Mouse (Mus musculus) frontal cortex, postnatal 25 days (tissue): Measurements from ENCODE around the gene Urb2.

Experiments used
- DNase-seq, 2 experiments: peaks; one replicate each; pipeline ENCODE4 v3.0.0; 2022; ENCODE audit warnings: low spot score in 2 of 2

Gene Urb2

GRCm38 (mm10) chr8:124077377-124077776, 56.1 kb downstream of the Urb2 start:
- no peak for DNase-seq

GRCm38 (mm10) chr8:124077998-124078397, 56.7 kb downstream of the Urb2 start:
- DNase-seq, result no peak

GRCm38 (mm10) chr8:124078969-124079368, 57.7 kb downstream of the Urb2 start:
- DNase-seq, result no peak

- DNase-seq, result no peak
Measured at GRCm38 (mm10) chr8:124080467-124081326, 59.4 kb downstream of the Urb2 start.

GRCm38 (mm10) chr8:124082616-124083015, 61.3 kb downstream of the Urb2 start:
- peak in 1 of 2 experiments; percentile 12 for DNase-seq

- no peak for DNase-seq
Measured at GRCm38 (mm10) chr8:124083611-124084010, 62.3 kb downstream of the Urb2 start.

GRCm38 (mm10) chr8:124085668-124086067, 64.4 kb downstream of the Urb2 start:
- no peak for DNase-seq

- no peak for DNase-seq
Measured at GRCm38 (mm10) chr8:124088092-124088613, 66.8 kb downstream of the Urb2 start.

- DNase-seq, result no peak
Measured at GRCm38 (mm10) chr8:124089016-124089415, 67.7 kb downstream of the Urb2 start.

GRCm38 (mm10) chr8:124090473-124090872, 69.2 kb downstream of the Urb2 start:
- DNase-seq, result no peak
